Mouse (Mus musculus): Measurements from ENCODE around the gene Slc16a12. TPM values are rescaled to one million over a fixed set of nuclear protein-coding genes. Genes with fewer than 3 reads are reported as not detected.

Gene Slc16a12
- polyA plus RNA-seq, 1 experiment from 2014 or later = 5.3 TPM

DNA sequence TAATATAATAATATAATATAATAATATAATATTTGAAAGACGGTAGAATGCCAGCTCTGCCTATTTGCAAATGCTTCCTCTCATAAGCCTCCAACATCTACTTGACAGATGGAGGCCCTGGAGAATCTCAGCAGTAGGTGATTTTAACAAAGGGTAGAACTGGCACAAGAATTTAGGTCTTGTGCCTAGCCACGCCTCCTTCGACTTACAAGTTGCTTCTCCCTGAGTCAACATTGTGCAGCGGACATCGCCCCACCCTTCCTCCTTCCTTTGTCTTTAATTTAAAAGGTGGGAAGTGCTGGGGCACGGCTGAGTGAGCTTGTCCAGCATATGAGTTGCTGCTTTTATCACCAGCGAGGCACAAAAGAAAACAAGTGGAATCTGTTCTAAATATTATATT, 73.6 kb downstream of the Slc16a12 start:
- no peak overlapping the region for H3K9ac ChIP-seq (ENCODE audit: low read depth, low read length)
- H3K27me3 ChIP-seq (replicated peaks; ENCODE audit: control insufficient read depth, insufficient read depth, low read length) = no peaks in the 10 kb centered on the region
- no peak overlapping the region for H3K4me3 ChIP-seq (ENCODE audit: low read depth, low read length)
- no peaks in the 10 kb centered on the region for H3K4me1 ChIP-seq (replicated peaks; ENCODE audit: control insufficient read depth, insufficient read depth, low read length)
- H3K4me2 ChIP-seq (replicated peaks; ENCODE audit: low read depth) = no peak overlapping the region
- no peaks in the 10 kb centered on the region for H3K9me3 ChIP-seq (ENCODE audit: control insufficient read depth)
- ATAC-seq = no peak
- no peaks in the 10 kb centered on the region for H3K36me3 ChIP-seq (ENCODE audit: control insufficient read depth, insufficient read depth)
- WGBS = 56% methylated on average over 7 of the region's 7 CpGs
- no peak overlapping the region for H3K27ac ChIP-seq (ENCODE audit: low read depth, low read length)
- no peak for TF ChIP-seq CTCF (IDR thresholded peaks at IDR 0.05; ENCODE audit: low read depth)

DNA sequence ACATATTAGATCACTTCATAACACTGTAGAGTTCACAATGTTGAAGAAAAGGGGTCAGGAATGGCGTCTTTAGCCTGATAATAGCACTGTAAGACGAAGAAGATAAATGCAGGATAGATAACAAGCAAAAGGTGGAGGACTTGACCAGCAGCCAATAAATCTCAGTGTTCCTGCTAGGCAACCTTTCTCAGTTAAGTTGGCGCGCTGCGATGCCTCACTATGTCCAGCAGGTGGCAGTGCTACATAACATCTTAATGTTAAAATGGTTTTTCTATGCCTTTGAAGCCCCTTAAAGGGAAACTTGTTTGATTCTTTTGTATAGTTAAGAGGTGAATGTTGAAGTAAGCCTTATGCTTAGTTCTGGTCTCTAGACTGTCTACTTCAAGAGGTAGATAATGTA, 81.0 kb downstream of the Slc16a12 start:
- ATAC-seq = no peak

DNA sequence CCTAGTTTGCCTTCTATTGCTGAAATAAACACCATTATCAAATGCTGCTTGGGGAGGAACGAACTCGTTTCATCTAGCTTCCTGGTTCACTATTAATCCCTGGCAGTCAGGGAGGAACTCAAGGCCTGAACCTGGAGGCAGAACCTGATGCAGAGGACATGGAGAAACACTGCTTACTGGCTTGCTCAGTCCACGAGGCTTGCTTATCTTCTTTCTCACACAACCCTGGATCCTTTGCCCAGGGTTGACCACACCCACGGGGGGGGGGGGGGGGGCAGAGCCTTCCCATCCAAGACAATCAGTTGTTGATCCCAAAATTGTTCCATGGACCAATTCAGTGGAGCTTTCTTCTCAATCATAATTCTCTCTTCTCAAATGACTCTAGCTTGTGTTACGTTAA, 84.3 kb downstream of the Slc16a12 start:
- Histone ChIP-seq H3K4me2 (replicated peaks; ENCODE audit: low read depth) (peak overlapping the region; percentile 66), H3K9ac (ENCODE audit: low read depth, low read length) (no peak overlapping the region), H3K4me1 (replicated peaks; ENCODE audit: control insufficient read depth, insufficient read depth, low read length) (no peaks in the 10 kb centered on the region), H3K4me3 (ENCODE audit: low read depth, low read length) (no peak overlapping the region), H3K36me3 (ENCODE audit: control insufficient read depth, insufficient read depth) (no peaks in the 10 kb centered on the region), H3K9me3 (ENCODE audit: control insufficient read depth) (no peaks in the 10 kb centered on the region), H3K27ac (ENCODE audit: low read depth, low read length) (no peak overlapping the region), H3K27me3 (replicated peaks; ENCODE audit: control insufficient read depth, insufficient read depth, low read length) (no peaks in the 10 kb centered on the region)
- 33% methylated on average over 5 of the region's 5 CpGs for WGBS
- ATAC-seq = peak; percentile 25; the same call in 1 of the 2 replicates
- TF ChIP-seq CTCF (IDR thresholded peaks at IDR 0.05; ENCODE audit: low read depth) = no peak

More for the DNA sequence above, 81.0 kb downstream of the Slc16a12 start:
- H3K27ac ChIP-seq (ENCODE audit: low read depth, low read length) = no peak overlapping the region
- TF ChIP-seq CTCF (IDR thresholded peaks at IDR 0.05; ENCODE audit: low read depth) = peak; percentile 93
- no peaks in the 10 kb centered on the region for H3K4me1 ChIP-seq (replicated peaks; ENCODE audit: control insufficient read depth, insufficient read depth, low read length)
- H3K36me3 ChIP-seq (ENCODE audit: control insufficient read depth, insufficient read depth) = no peaks in the 10 kb centered on the region
- no peak overlapping the region for H3K4me2 ChIP-seq (replicated peaks; ENCODE audit: low read depth)
- under 1% methylated on average over 5 of the region's 5 CpGs for WGBS
- H3K9ac ChIP-seq (ENCODE audit: low read depth, low read length) = no peak overlapping the region
- no peaks in the 10 kb centered on the region for H3K27me3 ChIP-seq (replicated peaks; ENCODE audit: control insufficient read depth, insufficient read depth, low read length)
- no peaks in the 10 kb centered on the region for H3K9me3 ChIP-seq (ENCODE audit: control insufficient read depth)
- no peak overlapping the region for H3K4me3 ChIP-seq (ENCODE audit: low read depth, low read length)

DNA sequence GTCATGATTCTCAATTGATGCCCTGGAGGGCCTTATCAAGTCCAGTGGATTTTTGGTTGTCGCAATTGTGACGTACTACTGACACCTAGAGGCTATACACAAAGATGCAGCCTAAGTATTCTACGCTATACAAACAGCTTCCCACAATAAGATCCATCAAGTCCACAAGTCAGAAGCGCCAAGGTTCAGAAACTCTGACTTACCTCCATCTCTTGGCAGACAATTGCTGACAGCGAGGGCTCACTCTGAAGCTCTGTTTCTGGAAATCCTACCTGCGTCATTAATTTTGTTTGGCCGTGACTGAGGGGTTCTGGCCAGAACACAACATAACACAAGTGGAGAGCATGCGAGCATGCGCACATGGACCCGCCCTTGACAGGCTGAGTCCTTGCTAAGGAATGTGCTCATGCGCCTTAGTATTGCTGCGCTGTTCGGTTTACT, 85.0 kb downstream of the Slc16a12 start:
- ATAC-seq = peak; percentile 85
- no peaks in the 10 kb centered on the region for H3K36me3 ChIP-seq (ENCODE audit: control insufficient read depth, insufficient read depth)

DNA sequence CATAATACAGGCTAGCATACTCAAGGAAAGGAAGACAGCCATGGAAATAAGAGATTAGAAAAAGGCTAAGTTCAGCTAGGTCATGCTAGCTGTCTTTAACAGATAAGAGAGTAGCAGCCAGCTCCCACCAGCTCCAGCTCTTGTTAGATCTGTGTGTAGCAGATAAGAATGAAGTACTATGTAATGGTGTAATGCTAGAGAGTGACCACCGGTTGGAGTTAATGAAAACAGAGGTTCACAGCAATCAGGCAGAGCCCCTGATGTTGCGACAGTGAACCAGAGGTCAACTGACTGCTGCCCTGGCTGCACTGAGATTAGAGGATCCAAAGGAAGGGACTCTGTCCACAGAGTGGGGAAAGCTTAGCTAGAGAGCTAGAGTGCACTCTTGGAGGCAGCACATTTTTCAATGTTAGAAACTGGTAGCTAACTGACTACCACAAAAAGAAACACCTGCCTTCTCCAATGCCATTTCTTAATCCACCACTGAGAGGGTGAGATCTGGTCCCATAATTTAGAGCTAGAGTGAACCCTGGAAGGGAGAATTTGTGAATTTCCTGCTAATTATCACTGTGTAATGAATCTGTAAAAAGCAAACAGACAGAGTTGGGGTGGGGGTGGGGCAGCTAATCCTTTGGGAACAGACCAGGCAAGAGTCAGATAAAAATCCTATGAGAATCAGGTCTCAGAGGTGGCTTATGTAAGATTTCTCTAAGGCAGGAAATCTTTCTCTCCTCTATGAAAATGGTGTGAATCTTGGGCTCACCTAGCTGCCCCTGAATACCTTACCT, 90.4 kb downstream of the Slc16a12 start:
- Histone ChIP-seq H3K9ac (ENCODE audit: low read depth, low read length) (no peak overlapping the region), H3K9me3 (ENCODE audit: control insufficient read depth) (no peaks in the 10 kb centered on the region), H3K36me3 (ENCODE audit: control insufficient read depth, insufficient read depth) (no peaks in the 10 kb centered on the region), H3K4me2 (replicated peaks; ENCODE audit: low read depth) (no peak overlapping the region), H3K27me3 (replicated peaks; ENCODE audit: control insufficient read depth, insufficient read depth, low read length) (no peaks in the 10 kb centered on the region), H3K4me3 (ENCODE audit: low read depth, low read length) (no peak overlapping the region), H3K27ac (ENCODE audit: low read depth, low read length) (no peak overlapping the region), H3K4me1 (replicated peaks; ENCODE audit: control insufficient read depth, insufficient read depth, low read length) (no peaks in the 10 kb centered on the region)
- WGBS = 19% methylated on average over 2 of the region's 2 CpGs
- TF ChIP-seq CTCF (IDR thresholded peaks at IDR 0.05; ENCODE audit: low read depth) = no peak
- peak; percentile 72 for ATAC-seq

More for the DNA sequence above, 85.0 kb downstream of the Slc16a12 start:
- Histone ChIP-seq H3K27me3 (replicated peaks; ENCODE audit: control insufficient read depth, insufficient read depth, low read length) (no peaks in the 10 kb centered on the region), H3K4me3 (ENCODE audit: low read depth, low read length) (peak overlapping the region; percentile 31), H3K27ac (ENCODE audit: low read depth, low read length) (no peak overlapping the region), H3K4me2 (replicated peaks; ENCODE audit: low read depth) (peak overlapping the region; percentile 66), H3K4me1 (replicated peaks; ENCODE audit: control insufficient read depth, insufficient read depth, low read length) (no peaks in the 10 kb centered on the region), H3K9ac (ENCODE audit: low read depth, low read length) (0 out of 2 replicates have a peak overlapping the region, but pooled peaks have one; percentile 7), H3K9me3 (ENCODE audit: control insufficient read depth) (no peaks in the 10 kb centered on the region)
- TF ChIP-seq CTCF (IDR thresholded peaks at IDR 0.05; ENCODE audit: low read depth) = peak; percentile 88
- WGBS = 9% methylated on average over 13 of the region's 13 CpGs

DNA sequence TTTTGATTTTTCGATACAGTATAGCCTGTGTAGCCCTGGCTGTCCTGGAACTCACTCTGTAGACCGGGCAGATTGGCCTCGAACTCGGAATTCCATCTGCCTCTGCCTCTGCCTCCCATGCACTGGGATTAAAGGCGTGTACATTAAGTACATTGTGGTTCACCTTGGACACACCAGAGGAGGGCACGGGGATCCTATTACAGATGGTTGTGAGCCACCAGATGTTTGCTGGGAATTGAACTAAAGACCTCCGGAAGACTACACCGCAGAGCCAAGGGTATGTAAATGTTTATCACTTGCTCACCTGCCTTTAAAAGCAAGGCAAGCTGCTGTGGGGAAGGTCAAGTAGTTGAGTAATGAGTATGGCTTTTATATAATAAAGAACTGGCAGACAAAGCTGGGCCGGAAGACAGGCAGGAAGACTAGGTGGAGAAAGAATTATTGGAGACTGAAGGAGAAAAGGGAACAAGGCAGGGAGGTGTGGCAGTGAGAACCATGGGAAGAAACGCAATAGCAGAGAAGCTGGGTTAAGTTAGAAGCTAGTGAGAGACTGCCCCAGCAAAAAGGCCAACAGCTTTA, 91.8 kb downstream of the Slc16a12 start:
- Histone ChIP-seq H3K27ac (ENCODE audit: low read depth, low read length) (no peak overlapping the region), H3K9me3 (ENCODE audit: control insufficient read depth) (no peaks in the 10 kb centered on the region), H3K9ac (ENCODE audit: low read depth, low read length) (no peak overlapping the region), H3K4me2 (replicated peaks; ENCODE audit: low read depth) (no peak overlapping the region), H3K27me3 (replicated peaks; ENCODE audit: control insufficient read depth, insufficient read depth, low read length) (no peaks in the 10 kb centered on the region), H3K4me1 (replicated peaks; ENCODE audit: control insufficient read depth, insufficient read depth, low read length) (no peaks in the 10 kb centered on the region), H3K4me3 (ENCODE audit: low read depth, low read length) (no peak overlapping the region), H3K36me3 (ENCODE audit: control insufficient read depth, insufficient read depth) (no peaks in the 10 kb centered on the region)
- no peak for TF ChIP-seq CTCF (IDR thresholded peaks at IDR 0.05; ENCODE audit: low read depth)
- ATAC-seq = no peak
- 72% methylated on average over 10 of the region's 10 CpGs for whole genome bisulfite sequencing

Data from intestine, postnatal 0 days (tissue).